Mouse (Mus musculus): Measurements from ENCODE around the gene Cpne7. TPM values are rescaled to one million over a fixed set of nuclear protein-coding genes. Genes with fewer than 3 reads are reported as not detected.
A peak's percentile ranks its signal among the peaks of the same experiment; 100 is the strongest.

The Cpne7 gene
- total RNA-seq, 2 experiments from 2014 or later: 75.7 to 94.1 TPM

DNA sequence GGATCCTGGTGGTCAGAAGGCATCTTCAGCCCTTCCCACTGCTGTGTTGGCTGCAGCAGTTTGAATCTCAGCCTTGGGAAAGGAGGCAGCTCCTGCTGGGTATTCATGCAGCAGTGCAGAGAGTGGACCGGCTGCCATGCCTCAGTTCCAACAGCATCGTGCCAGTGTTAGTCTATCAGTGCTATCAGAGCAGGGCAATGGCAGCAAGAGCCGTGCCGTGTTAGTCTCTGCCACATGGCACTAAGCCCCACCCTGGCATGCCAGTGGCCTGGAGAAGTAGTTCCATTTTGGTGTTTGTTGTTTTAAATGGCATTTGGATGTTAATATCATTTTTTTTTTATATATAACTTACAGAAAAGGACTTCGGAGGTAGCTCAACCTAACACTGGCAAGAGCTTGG, 8.2 kb upstream of the Cpne7 start:
- intact Hi-C loops (cut with DNase I): loop anchor here (5.0 kb wide), 1 partner anchor 93 kb away; no protein-coding TSS in a partner anchor
- no peak for DNase-seq (ENCODE audit: extremely low spot score in 1 of 2, low spot score in 2 of 2)

DNA sequence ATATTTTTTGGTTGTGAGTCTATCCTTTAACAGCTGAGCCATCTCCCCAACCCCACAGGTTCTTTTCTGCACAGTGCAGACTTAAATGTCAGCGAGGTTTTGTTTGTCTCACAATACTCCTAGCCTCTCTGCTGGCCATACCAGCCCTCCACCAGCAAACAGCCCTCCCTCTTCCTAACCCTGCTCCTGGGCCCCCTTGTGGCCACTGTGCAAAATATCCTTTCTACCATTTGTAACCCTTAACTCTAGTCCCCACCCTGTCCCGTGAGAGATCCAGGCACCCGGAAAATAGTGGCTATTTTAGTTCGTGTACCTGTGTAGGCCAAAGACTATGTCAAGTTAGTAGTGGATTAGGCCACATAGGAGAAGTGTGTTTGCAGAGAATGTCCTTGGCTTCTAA, 6.5 kb upstream of the Cpne7 start:
- intact Hi-C loops (cut with DNase I): no loop called here

DNA sequence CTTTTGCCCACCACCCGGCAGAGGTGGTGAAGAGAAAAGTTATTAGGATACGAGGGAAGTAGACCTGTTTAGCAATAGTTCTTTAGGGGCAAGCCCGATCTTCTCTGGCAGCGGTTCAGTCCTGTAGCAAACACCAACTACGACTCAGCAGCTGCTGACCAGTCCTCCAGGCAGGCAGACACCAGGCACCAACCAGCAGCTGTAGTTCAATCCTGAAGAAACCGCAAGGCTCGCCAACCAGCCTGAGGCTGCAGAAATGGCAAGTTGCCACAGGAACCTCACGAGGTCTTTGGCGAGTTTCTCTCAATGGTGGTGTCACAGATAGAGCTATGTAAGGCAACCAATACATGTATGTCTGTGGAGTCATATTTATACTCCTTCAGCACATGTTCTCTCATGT, 4.3 kb upstream of the Cpne7 start:
- intact Hi-C loops (cut with DNase I): no loop called here
- DNase-seq (ENCODE audit: extremely low spot score in 1 of 2, low spot score in 2 of 2): no peak

More for the DNA sequence above, 6.5 kb upstream of the Cpne7 start:
- peak in 1 of 2 experiments; percentile 64 for DNase-seq (ENCODE audit: extremely low spot score in 1 of 2, low spot score in 2 of 2)

DNA sequence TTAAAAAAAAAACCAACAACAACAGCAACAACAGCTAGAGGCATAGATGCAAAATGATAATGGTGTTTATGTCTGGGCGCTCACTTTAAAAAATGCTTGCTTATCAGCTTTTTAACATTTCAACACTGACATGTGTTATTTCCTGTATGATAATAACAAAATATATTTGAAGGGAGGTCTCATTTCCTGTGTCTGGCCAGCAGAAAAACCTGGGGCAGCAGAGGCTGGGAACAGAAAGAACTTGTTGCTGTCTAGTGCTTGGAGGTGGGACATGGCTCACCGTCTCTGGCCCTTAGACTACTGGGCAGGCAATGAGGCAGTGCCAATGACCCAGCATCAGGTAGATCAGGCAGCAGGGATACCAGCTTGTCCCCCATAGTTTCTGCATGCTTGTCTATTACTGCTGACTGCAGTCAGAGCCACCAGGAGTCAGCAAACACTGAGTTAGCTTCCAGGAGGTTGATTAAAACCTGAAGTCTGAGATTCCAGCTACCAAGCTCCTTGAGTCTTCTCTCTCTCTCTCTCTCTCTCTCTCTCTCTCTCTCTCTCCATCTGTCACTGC, 3.2 kb upstream of the Cpne7 start:
- no peak for DNase-seq (ENCODE audit: extremely low spot score in 1 of 2, low spot score in 2 of 2)
- intact Hi-C loops (cut with DNase I): no loop called here

DNA sequence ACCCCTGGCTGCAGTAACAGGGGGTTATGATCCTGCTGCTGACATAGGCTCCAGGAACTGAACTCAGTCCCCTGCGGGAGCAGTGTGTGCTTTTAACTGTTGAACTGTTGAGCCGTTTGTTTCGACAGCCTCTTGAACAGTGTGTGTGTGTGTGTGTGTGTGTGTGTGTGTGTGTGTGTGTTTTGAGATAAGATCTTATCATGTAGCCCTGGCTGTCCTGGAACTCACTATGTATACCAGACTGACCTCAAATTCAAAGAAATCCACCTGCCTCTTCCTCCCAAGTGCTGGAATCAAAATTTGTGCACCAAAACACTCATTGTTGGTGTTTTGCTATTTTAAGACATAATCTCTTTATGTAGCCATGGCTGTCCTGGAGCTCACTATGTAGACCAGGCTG, 2.5 kb upstream of the Cpne7 start:
- intact Hi-C loops (cut with DNase I): no loop called here
- no peak for DNase-seq (ENCODE audit: extremely low spot score in 1 of 2, low spot score in 2 of 2)

DNA sequence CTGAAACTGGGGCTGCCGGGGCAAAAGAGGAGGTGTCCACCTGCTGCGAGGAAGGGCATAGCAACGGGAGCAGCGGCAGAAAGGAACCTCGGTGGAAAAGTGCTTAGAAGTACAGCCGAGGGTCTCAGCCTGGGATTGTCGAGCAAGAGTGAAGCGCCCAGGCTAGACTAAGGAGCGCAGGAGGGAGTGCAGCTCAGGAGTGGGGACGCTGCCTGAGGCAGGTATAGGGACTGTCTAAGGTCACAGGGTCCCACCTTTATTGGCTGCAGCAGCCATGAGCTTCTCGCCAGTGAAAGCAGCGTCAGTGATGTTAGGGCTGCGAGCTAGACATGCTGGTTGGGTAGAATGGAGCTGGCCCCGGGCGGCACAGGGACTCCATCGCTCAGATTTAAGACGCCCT, 570 bp downstream of the Cpne7 start:
- no peak for DNase-seq (ENCODE audit: extremely low spot score in 1 of 2, low spot score in 2 of 2)
- intact Hi-C loops (cut with DNase I): no loop called here

DNA sequence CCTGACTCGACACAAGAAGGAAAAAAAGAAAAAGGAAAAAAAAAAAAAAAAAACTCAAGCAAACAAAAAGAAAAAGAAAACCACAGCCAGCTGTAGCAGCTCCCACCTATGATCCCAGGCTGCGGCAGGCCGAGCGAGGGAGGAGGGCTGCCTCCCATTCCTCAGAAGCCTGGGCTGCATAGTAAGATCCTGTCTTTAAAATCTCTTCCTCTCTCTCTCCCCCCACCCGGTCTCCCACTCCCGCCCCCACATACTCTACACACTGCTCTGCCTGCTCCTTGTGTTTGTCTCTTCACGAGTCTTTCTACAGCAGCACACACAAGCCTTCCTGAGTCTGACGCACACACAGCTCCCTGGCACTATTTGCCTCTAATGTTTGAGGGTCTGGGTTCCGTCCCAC, 4.9 kb downstream of the Cpne7 start:
- intact Hi-C loops (cut with DNase I): no loop called here

DNA sequence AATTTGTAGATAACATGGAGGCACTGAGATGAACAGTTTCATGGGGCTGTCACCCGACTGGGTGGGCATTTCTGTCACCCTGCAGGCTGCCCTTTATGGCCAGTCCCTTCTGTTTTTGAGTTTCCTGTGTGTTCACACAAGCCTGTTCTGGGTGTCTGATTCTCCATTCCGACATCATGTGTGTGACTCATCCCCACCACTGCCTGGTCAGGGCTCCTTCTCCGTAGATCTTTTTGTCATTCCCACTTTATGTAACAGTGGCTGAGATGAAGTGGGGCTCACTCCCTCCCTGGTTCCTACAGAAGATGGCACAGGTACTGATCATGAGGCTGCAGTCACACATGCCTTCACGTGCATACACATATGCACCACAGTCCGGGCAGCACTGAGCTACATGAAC, 5.5 kb downstream of the Cpne7 start:
- DNase-seq (ENCODE audit: extremely low spot score in 1 of 2, low spot score in 2 of 2): no peak
- intact Hi-C loops (cut with DNase I): no loop called here

More for the DNA sequence above, 4.9 kb downstream of the Cpne7 start:
- DNase-seq (ENCODE audit: extremely low spot score in 1 of 2, low spot score in 2 of 2): no peak

DNA sequence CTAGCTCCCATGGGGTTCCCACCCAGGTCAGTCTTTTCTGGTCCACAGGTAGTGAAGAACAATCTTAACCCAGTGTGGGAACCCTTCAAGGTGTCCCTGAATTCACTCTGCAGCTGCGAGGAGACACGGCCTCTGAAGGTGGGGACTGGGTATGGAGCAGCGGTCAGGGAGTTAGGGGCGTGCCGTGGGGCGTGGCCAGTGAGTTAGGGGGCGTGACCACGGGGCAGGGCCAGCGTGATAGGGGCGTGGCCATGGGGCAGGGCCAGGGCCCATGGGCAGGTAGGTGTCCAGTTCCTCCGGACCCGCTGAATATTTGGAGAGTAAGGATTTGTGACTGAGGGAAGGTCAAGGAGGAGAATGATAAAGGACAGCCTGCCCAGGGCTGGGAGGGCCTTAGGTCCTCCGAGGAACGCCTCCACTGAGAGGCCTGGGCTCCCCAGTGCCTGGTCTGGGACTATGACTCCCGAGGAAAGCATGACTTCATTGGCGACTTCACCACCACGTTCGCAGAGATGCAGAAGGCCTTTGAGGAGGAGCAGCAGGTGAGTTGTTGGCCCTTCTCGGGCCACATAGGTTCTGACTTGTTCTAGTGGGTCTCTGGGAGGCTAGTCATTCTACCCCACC, 9.1 kb downstream of the Cpne7 start:
- DNase-seq (ENCODE audit: extremely low spot score in 1 of 2, low spot score in 2 of 2): no peak

DNA sequence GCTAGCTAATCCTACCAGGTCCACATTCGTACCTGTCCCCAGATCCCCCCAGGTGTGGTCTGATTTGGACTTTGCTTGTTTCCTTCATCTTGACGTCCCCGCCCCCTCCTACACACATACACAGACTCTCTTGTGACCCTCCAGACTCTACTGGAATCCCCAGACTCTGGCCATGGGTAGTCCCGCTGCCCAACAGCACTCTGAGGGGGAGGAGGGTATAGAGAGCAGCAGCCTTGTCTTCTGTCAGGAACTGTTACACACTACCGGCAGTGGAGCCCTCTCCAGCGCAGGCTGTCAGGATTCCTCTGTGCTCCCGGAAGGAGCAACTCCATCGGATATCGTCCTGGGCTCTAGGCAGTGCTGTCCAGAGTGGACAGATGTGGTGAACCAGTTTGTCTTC, 13.9 kb downstream of the Cpne7 start:
- intact Hi-C loops (cut with DNase I): no loop called here
- no peak for DNase-seq (ENCODE audit: extremely low spot score in 1 of 2, low spot score in 2 of 2)

More for the DNA sequence above, 9.1 kb downstream of the Cpne7 start:
- intact Hi-C loops (cut with DNase I): no loop called here

DNA sequence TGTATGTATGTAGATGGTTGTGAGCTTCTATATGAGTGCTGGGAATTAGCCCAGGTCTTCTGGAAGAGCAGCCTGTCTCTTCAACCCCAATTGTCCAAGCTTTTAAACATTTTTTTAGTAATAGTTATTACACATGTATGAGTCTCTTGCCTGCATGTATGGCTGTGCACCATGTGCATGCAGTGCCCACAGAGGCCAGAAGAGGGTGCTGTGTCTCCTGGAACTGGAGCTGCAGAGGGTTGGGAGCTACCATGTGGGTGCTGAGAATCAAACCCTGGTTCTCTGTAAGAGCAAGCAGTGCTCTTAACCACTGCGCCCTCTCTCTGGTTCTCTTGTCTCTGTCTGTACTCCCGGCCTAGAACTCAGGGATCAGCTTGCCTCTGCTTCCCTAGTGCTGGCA, 15.8 kb downstream of the Cpne7 start:
- DNase-seq (ENCODE audit: extremely low spot score in 1 of 2, low spot score in 2 of 2): no peak
- intact Hi-C loops (cut with DNase I): no loop called here

DNA sequence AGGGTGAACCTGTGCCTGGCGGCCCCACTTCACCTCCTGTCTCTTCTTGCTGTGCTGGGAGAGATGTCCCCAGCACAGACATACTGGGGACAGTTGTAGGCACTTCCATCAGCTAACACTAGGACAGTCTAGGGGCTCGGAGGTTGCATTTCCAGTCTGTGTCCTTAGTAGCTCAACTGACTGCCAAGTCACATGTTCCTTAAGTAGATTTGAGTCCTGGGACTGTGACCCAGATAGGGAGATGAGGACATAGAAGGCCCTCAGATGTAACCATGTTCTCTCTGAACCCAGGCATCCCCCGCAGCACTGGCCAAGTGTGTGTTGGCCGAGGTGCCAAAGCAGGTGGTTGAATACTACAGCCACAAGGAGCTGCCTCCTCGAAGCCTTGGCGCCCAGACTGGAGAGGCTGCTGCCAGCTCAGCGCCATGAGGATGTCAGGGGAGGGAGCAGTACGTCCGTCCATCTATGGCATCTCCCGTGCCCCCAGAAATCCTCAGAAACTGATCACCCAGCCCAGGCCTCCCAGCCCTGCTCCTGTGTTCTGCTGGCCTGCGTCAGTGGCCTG, 17.1 kb downstream of the Cpne7 start:
- DNase-seq (ENCODE audit: extremely low spot score in 1 of 2, low spot score in 2 of 2): no peak
- intact Hi-C loops (cut with DNase I): no loop called here

DNA sequence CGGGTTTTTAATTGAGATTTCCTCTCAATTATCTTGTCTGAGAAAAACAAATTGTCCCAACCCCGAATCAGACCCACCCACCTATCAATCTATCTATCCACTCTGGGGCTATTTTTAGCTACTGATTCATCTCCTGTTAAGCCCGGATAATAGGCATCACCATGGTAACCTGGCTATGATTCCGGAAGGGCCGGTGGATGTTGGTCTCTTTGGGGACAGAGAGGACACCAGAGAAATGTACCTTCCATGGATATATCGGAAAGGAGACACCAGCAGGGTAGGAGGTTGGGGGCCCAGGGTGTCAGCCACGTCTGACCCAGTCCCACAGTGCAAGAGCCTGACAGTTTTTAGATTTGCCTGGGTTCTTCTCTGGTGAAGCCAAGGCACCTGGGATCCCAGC, 18.2 kb downstream of the Cpne7 start:
- peak in 1 of 2 experiments; percentile 35 for DNase-seq (ENCODE audit: extremely low spot score in 1 of 2, low spot score in 2 of 2)
- intact Hi-C loops (cut with DNase I): no loop called here

DNA sequence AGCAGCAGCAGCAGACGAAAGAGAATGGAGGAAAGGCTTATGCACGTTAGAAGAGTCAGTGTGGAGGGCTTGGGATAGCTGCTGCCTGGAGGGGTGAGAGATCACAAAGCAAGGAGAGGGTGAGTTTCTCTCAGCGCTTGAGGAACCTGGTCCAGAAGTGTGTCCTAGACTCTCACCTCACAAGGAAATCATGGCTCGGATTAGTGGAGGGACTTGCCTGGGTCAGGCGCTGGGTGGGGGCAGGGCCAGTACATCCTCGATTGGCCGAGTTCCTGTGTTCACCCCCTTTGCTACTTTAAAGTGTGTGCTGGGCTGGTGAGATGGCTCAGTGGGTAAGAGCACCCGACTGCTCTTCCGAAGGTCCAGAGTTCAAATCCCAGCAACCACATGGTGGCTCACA, 18.6 kb downstream of the Cpne7 start:
- intact Hi-C loops (cut with DNase I): no loop called here
- DNase-seq (ENCODE audit: extremely low spot score in 1 of 2, low spot score in 2 of 2): no peak

DNA sequence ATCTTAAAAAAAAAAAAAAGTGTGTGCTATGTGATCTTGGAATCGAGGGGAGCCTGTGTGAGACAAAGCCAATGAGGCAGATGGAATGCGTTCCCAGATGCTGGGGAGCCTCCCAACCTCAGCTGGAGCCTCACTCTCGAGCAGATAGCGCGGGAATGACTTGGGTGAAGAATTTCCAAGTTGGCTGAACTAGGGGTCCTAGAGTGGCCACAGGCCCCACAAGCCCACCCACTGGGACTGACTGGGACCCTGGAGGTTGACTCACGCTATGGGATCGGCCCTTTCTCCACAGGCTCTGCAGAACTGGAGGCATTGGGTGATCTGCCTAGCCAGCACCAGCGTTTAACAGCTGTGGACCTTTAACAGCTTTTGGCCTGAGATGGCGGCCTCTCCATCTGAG, 19.1 kb downstream of the Cpne7 start:
- no peak for DNase-seq (ENCODE audit: extremely low spot score in 1 of 2, low spot score in 2 of 2)
- intact Hi-C loops (cut with DNase I): no loop called here

DNA sequence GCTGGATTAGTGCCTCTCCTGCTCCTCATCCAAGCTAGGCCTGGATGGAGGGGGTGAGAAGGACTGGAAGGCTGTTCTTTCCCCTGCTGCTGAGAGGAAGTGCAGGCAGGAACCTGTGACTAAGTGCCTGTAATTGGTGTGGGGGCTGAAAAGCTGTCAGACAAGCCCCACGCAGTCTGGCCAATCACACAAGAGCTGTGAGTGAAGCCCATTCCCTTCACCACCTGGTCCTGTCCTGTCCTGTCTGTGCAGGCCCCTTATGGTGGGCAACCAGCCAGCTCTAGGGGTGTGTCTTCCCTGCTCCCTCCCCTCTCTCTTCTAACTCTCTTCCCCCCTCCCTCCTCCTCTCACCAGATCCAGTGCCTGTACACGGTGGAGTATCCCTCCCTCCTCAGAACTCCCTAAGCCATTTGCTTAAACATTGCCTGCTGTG, 20.5 kb downstream of the Cpne7 start:
- peak; percentile 31 to 74 for DNase-seq (ENCODE audit: extremely low spot score in 1 of 2, low spot score in 2 of 2)
- intact Hi-C loops (cut with DNase I): no loop called here

DNA sequence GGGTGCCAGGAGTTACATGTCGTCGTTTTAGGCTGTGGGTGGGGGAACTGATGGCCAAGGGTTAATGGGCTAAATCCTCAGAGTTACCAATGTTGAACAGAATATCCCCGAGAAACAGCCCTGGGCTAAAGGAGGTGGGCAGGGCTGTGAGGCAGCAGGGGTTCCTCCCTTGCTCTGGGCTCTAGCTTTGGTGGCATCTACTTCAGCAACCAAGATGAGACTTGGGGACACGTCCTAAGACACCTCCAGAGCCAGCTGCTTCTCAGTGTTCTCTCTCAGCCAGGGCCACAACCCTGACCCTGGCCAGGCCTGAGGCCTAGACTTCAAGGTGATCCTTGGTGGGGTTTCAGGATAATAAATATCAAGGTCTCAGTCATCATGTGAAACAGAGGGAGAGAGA, 21.6 kb downstream of the Cpne7 start:
- no peak for DNase-seq (ENCODE audit: extremely low spot score in 1 of 2, low spot score in 2 of 2)
- intact Hi-C loops (cut with DNase I): no loop called here

DNA sequence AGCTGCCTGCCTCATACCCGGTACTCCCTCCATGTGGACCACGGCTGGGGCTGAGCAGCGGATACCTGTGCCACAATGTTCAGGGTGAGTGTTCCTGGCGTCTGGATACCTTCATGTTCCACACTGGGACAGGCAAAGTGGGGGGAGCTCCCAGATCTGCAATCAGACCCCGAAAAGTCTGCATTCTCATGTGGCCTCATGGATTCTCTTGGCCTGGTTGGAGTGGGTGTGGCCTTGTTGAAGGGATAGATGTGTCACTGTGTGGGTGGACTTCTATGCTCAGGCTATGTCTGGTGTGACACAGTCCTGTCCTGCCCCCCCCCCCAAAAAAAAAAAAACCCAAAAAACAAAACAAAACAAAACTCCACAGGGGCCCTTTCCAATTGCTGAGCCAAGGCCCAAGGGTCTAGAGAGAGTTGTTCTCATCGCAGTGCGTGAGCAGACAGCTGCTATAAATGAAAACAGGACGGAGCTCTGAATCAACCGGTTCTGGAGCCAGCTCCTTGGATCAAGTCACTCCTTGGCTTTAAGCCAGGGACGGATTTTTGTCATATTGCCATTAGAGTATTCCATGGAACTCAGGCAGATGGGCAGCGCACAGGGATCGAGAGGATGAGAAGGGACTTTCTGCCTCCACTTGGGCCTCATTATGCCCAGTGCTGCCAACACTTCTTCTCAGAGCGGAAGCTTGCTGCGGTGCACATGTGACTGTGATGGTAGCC, 24.7 kb downstream of the Cpne7 start:
- intact Hi-C loops (cut with DNase I): no loop called here

DNA sequence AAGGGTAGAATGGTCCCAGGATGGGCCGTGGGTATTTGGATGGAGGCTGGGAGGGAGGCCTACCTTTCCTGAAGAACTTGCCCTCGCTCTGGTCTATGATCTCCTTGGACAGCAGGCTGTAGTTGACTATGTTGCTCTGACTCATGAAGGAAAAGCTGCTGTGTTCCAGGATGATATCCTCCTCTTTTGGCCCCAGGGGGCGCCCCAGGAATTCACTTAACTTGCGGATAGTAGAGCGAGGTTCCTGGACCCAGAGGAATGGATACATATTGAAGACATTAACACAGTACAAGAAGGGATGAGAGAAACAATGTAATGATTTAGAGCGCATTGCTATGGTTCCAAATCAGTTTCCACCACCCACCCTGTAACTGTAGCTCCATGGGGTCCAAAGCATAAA, 28.1 kb downstream of the Cpne7 start:
- intact Hi-C loops (cut with DNase I): loop anchor here (5.0 kb wide), 1 partner anchor 42 kb away; the partner anchor contains the start of gene Dpep1
- DNase-seq (ENCODE audit: extremely low spot score in 1 of 2, low spot score in 2 of 2): peak in 1 of 2 experiments; percentile 42

More for the DNA sequence above, 24.7 kb downstream of the Cpne7 start:
- peak; percentile 79 to 82 for DNase-seq (ENCODE audit: extremely low spot score in 1 of 2, low spot score in 2 of 2)

DNA sequence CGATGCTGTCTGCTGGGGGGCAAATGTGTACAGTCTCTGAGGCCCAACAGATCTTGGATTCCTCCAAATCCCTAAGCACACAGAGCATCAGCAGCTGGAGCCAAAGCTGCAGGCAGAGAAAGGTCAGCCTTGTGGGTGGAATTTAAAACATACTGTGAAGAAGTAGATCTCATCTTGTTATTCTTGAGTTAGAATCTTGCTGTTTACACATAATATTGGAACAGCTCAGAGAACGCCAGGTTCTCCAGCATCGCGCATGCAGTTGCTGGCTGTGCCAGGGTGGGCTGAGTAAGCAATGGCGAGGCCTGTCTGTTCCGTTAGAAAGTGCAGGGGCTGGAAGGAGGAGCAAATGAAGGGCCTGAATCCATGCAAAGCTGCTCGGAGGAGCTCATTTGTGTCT, 29.2 kb downstream of the Cpne7 start:
- intact Hi-C loops (cut with DNase I): loop anchor here (5.0 kb wide), 1 partner anchor 41 kb away; the partner anchor contains the start of gene Dpep1
- no peak for DNase-seq (ENCODE audit: extremely low spot score in 1 of 2, low spot score in 2 of 2)

All from left cerebral cortex, postnatal 10 days (tissue).